Mouse (Mus musculus) naive thymus-derived CD4-positive, alpha-beta T cell, adult 5 months (primary cell): ENCODE measurements around the gene Slc25a22. TPM values are rescaled to one million over a fixed set of nuclear protein-coding genes. Genes with fewer than 3 reads are reported as not detected.

Experiments used
- polyA plus RNA-seq: library from polyadenylated mRNA; unstranded; fragments of 100-300 nt; shearing (Covaris generic); gene quantifications from one replicate; pipeline ENCODE4 v1.2.1, GENCODE M21; 2017

Slc25a22 gene
- polyA plus RNA-seq: 72.6 TPM

GRCm38 (mm10) chr7:141437178-141438120 is at the start of gene Slc25a22:
Gene Slc25a22 (minus strand): TSS chr7:141437892.

GRCm38 (mm10) chr7:141475011-141475804 is 37.5 kb upstream of the Slc25a22 start, which contains the start of the genes Polr2l and Tspan4:
Gene Polr2l (minus strand): TSS chr7:141475132.
Gene Tspan4 (plus strand): TSS chr7:141475240.

GRCm38 (mm10) chr7:141467230-141468030 is 29.7 kb upstream of the Slc25a22 start, which contains the start of gene Cd151:
Gene Cd151 (plus strand): TSS chr7:141467392.

GRCm38 (mm10) chr7:141460391-141461113 is 22.9 kb upstream of the Slc25a22 start, which contains the start of gene Cracr2b:
Gene Cracr2b (plus strand): TSS chr7:141461094.

GRCm38 (mm10) chr7:141454967-141455551 is 17.4 kb upstream of the Slc25a22 start, which contains the start of gene Pnpla2:
Gene Pnpla2 (plus strand): TSS chr7:141455198.

GRCm38 (mm10) chr7:141447110-141447991 is 9.7 kb upstream of the Slc25a22 start, which contains the start of gene Rplp2:
Gene Rplp2 (plus strand): TSS chr7:141447370.

GRCm38 (mm10) chr7:141443828-141444237 is 6.1 kb upstream of the Slc25a22 start, which contains the start of gene Pidd1:
Gene Pidd1 (minus strand): TSS chr7:141444025.

GRCm38 (mm10) chr7:141429310-141429709 is 8.4 kb downstream of the Slc25a22 start, which contains the start of gene Cend1:
Gene Cend1 (minus strand): TSS chr7:141429491.

GRCm38 (mm10) chr7:141413809-141414584 is 23.7 kb downstream of the Slc25a22 start, which contains the start of gene Gatd1:
Gene Gatd1 (minus strand): TSS chr7:141414136.

GRCm38 (mm10) chr7:141391625-141392551 is 45.8 kb downstream of the Slc25a22 start, which contains the start of gene Taldo1:
Gene Taldo1 (plus strand): TSS chr7:141392199.

Other genes starting within 250 kb of the Slc25a22 start
- gene Hras, start 243.9 kb downstream of the Slc25a22 start, polyA plus RNA-seq: 25.1 TPM
- gene Lrrc56, start 243.7 kb downstream of the Slc25a22 start, polyA plus RNA-seq: 2.3 TPM
- 6.6 TPM for gene Lmntd2, start 223.8 kb downstream of the Slc25a22 start, polyA plus RNA-seq
- 10.0 TPM for gene Rassf7, start 222.0 kb downstream of the Slc25a22 start, polyA plus RNA-seq
- gene Phrf1, start 209.1 kb downstream of the Slc25a22 start, polyA plus RNA-seq: 112 TPM
- gene Irf7, start 171.4 kb downstream of the Slc25a22 start, polyA plus RNA-seq: 103 TPM
- gene Cdhr5, start 161.1 kb downstream of the Slc25a22 start, polyA plus RNA-seq: not detected
- gene Sct, start 158.8 kb downstream of the Slc25a22 start, polyA plus RNA-seq: not detected
- gene Drd4, start 145.9 kb downstream of the Slc25a22 start, polyA plus RNA-seq: not detected
- 75.5 TPM for gene Deaf1, start 110.2 kb downstream of the Slc25a22 start, polyA plus RNA-seq
- gene Tmem80, start 110.2 kb downstream of the Slc25a22 start, polyA plus RNA-seq: 29.6 TPM
- gene Eps8l2, start 99.0 kb downstream of the Slc25a22 start, polyA plus RNA-seq: not detected
- gene Taldo1, start 45.7 kb downstream of the Slc25a22 start, polyA plus RNA-seq: 215 TPM
- 31.3 TPM for gene Gatd1, start 23.8 kb downstream of the Slc25a22 start, polyA plus RNA-seq
- gene Cend1, start 8.4 kb downstream of the Slc25a22 start, polyA plus RNA-seq: not detected
- gene Pidd1, start 6.1 kb upstream of the Slc25a22 start, polyA plus RNA-seq: 3.4 TPM
- gene Rplp2, start 9.5 kb upstream of the Slc25a22 start, polyA plus RNA-seq: 2,296 TPM
- gene Pnpla2, start 17.3 kb upstream of the Slc25a22 start, polyA plus RNA-seq: 132 TPM
- 0.88 TPM for gene Cracr2b, start 23.2 kb upstream of the Slc25a22 start, polyA plus RNA-seq
- 5.6 TPM for gene Cd151, start 29.5 kb upstream of the Slc25a22 start, polyA plus RNA-seq
- gene Polr2l, start 37.2 kb upstream of the Slc25a22 start, polyA plus RNA-seq: 20.3 TPM
- gene Tspan4, start 37.3 kb upstream of the Slc25a22 start, polyA plus RNA-seq: 1.1 TPM
- 12.1 TPM for gene Chid1, start 102.0 kb upstream of the Slc25a22 start, polyA plus RNA-seq
- 102 TPM for gene Ap2a2, start 124.3 kb upstream of the Slc25a22 start, polyA plus RNA-seq
- gene Muc6, start 217.4 kb upstream of the Slc25a22 start, polyA plus RNA-seq: 0.10 TPM